Mouse (Mus musculus) liver, embryonic 14.5 days (tissue): Measurements from ENCODE around the gene Qrich1. TPM values are rescaled to one million over a fixed set of nuclear protein-coding genes. Genes with fewer than 3 reads are reported as not detected.

Experiments used
- ATAC-seq: fragments of 200-750 bp; cut with Nextera tagmentation; 2 replicates; pipeline ENCODE4 v1.8.0; 2017; ENCODE audit warnings: moderate number of reproducible peaks, mild to moderate bottlenecking, moderate library complexity; ENCODE audit not compliant: insufficient read depth
- DNase-seq, 3 experiments: peaks; one replicate each; pipeline ENCODE4 v3.0.0-alpha.2; 2012 to 2013; ENCODE audit warnings: low read depth in 3 of 3, low spot score in 3 of 3
- H3K27ac ChIP-seq: fragments of 300-500 bp; sonication (generic); 2 replicates; pipeline ENCODE4 v1.5.1; 2014; ENCODE audit warnings: moderate library complexity, mild to moderate bottlenecking, control low read depth, inconsistent platforms
- H3K27me3 ChIP-seq: fragments of 300-500 bp; sonication (generic); 2 replicates; pipeline ENCODE4 v1.6.1; 2014; ENCODE audit warnings: mild to moderate bottlenecking, low read length, moderate library complexity; ENCODE audit not compliant: control insufficient read depth, insufficient read depth
- H3K36me3 ChIP-seq: fragments of 300-500 bp; sonication (generic); replicated peaks from 2 replicates; pipeline ENCODE4 v1.6.1; 2014; ENCODE audit warnings: low read depth; ENCODE audit not compliant: control insufficient read depth, insufficient read depth
- H3K4me1 ChIP-seq, 2 experiments: fragments of 200-500 bp in 1 of 2; fragments of 300-500 bp in 1 of 2; sonication (generic) in 1 of 2; replicated peaks; 2 replicates each; pipeline ENCODE4 v1.6.1; 2012 to 2014; ENCODE audit warnings: antibody characterized with exemption in 1 of 2, inconsistent platforms in 1 of 2, low read length in 1 of 2; ENCODE audit not compliant: control insufficient read depth in 2 of 2, insufficient read depth in 2 of 2
- H3K4me2 ChIP-seq: fragments of 300-500 bp; sonication (generic); 2 replicates; pipeline ENCODE4 v1.6.1; 2014; ENCODE audit warnings: low read depth, mild to moderate bottlenecking, control low read depth, moderate library complexity
- H3K4me3 ChIP-seq, 2 experiments: fragments of 200-500 bp in 1 of 2; fragments of 300-500 bp in 1 of 2; sonication (generic) in 1 of 2; 2 replicates each; pipeline ENCODE4 v1.5.1; 2012 to 2014; ENCODE audit warnings: low read depth in 2 of 2, low read length in 2 of 2, mild to moderate bottlenecking in 2 of 2, control low read depth in 1 of 2, inconsistent platforms in 1 of 2, moderate library complexity in 1 of 2; ENCODE audit not compliant: insufficient read depth in 1 of 2
- H3K9ac ChIP-seq: fragments of 300-500 bp; sonication (generic); replicated peaks from 2 replicates; pipeline ENCODE4 v1.6.1; 2014; ENCODE audit warnings: mild to moderate bottlenecking, control low read depth, moderate library complexity
- H3K9me3 ChIP-seq: fragments of 300-500 bp; sonication (generic); 2 replicates; pipeline ENCODE4 v1.6.1; 2016; ENCODE audit warnings: low read length, mixed read lengths; ENCODE audit not compliant: control insufficient read depth
- CTCF ChIP-seq: IDR thresholded peaks from 2 replicates; pipeline ENCODE4 v1.5.1; 2016; ENCODE audit warnings: antibody characterized with exemption, low read depth, control low read depth
- EP300 ChIP-seq: IDR thresholded peaks from 2 replicates; pipeline ENCODE4 v1.6.1; 2016; ENCODE audit warnings: antibody characterized with exemption, low read depth
- WGBS: fragments of 180-500 bp; shearing (Covaris S2); extraction: QIAGEN DNeasy Blood & Tissue Kit; methylation state at CpG from one replicate; pipeline ENCODE4 v1.1.7; 2014; ENCODE audit not compliant: insufficient replicate concordance; 5-methylcytosine and 5-hydroxymethylcytosine counted together
- polyA plus RNA-seq, 2 experiments: library from polyadenylated mRNA; depleted of rRNA in 1 of 2; stranded (reverse) in 1 of 2; unstranded in 1 of 2; fragments of >200 nt; fragmentation: Nextera tagmentation in 1 of 2; extraction: Ambion mirVana in 1 of 2; gene quantifications; 2 replicates each; pipeline versions ENCODE4 v1.2.1 to v1.2.3; 2012 to 2014

Qrich1 gene
- polyA plus RNA-seq, 2 experiments, result 39.8 to 40.6 TPM

DNA sequence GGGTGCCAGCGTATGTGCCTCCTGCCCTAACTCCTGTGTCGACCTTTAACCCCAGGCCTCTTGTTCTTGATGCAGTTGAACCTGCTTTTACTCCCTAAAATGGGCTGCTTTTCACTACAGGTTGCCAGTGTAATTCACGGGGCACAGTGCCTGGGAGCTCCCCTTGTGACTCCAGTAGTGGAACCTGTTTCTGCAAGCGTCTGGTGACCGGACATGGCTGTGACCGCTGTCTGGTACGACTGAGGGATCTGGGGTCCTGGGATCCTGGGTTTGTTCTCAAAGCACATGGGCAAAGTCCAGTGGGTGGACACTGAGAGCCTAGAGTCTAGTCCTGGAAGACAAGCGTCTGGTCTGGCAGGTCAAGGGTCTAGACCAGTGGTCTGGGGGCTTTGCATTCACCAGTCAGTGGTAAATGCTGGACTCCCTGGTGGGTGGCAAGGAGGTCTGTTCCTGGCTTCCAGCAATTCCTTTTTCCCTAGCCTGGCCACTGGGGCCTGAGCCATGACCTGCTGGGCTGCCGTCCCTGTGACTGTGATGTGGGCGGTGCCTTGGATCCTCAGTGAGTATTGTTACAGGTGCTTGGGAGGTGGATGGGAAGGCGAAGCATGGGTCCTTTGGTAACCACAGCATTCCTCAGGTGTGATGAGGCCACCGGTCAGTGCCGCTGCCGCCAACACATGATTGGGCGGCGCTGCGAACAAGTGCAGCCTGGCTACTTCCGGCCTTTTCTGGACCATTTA is 33.4 kb upstream of the Qrich1 start:
- 77% methylated on average over 18 of the region's 18 CpGs for WGBS
- ATAC-seq, result no peak
- peaks cover 0 to 6% of the 10 kb centered on the region in 2 experiments; a peak in 1 of 4 replicates for H3K4me1 ChIP-seq
- TF ChIP-seq EP300, result no peak
- no peak for TF ChIP-seq CTCF
- no peaks in the 10 kb centered on the region for H3K36me3 ChIP-seq
- no peaks in the 10 kb centered on the region; the same call in 1 of the 2 replicates for H3K27me3 ChIP-seq
- H3K4me2 ChIP-seq, result no peak overlapping the region
- H3K27ac ChIP-seq, result no peak overlapping the region
- DNase-seq, result no peak
- H3K4me3 ChIP-seq, result no peak overlapping the region
- no peaks in the 10 kb centered on the region for H3K9me3 ChIP-seq
- no peak overlapping the region for H3K9ac ChIP-seq

DNA sequence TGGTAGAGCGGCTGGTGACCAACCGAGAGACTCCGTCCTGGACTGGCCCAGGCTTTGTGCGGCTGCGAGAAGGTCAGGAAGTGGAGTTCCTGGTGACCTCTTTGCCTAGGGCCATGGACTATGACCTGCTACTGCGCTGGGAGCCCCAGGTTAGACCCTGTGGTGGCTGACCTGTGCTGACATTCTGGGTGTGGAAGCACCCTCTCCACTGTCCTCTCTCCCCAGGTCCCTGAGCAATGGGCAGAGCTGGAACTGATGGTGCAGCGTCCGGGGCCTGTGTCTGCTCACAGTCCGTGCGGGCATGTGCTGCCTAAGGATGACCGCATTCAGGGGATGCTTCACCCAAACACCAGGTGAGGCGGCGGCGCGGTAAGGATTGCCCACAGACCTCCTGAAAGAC is 32.6 kb upstream of the Qrich1 start:
- H3K9me3 ChIP-seq, result no peaks in the 10 kb centered on the region
- peaks cover 0 to 5% of the 10 kb centered on the region in 2 experiments; a peak in 1 of 4 replicates for H3K4me1 ChIP-seq
- H3K9ac ChIP-seq, result no peak overlapping the region
- H3K36me3 ChIP-seq, result no peaks in the 10 kb centered on the region
- ATAC-seq (no peak), DNase-seq (no peak)
- no peak overlapping the region for H3K4me3 ChIP-seq
- H3K27ac ChIP-seq, result no peak overlapping the region
- TF ChIP-seq EP300 (no peak), CTCF (no peak)
- no peaks in the 10 kb centered on the region; the same call in 1 of the 2 replicates for H3K27me3 ChIP-seq
- WGBS, result 79% methylated on average over 15 of the region's 15 CpGs
- H3K4me2 ChIP-seq, result no peak overlapping the region

DNA sequence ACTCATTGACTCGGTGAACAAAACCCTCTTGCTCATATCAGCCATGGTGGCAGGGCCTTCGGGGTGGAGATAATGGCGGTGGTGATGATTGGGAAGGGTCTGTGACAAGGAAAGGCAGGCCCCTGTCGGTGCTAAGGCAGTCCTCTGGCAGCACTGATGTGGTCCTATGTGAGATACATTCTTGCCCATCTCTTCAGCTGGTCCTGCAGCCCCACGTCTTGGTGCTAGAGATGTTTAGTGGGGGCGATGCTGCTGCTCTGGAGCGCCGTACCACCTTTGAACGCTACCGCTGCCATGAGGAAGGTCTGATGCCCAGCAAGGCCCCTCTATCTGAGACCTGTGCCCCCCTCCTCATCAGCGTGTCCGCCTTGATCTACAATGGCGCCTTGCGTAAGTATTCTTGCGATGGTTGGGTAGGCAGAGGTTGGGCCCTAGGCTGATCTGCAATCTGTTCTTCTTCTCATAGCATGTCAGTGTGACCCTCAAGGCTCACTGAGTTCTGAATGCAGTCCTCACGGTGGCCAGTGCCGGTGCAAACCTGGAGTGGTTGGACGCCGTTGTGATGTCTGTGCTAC is 31.2 kb upstream of the Qrich1 start:
- Histone ChIP-seq H3K9me3 (no peaks in the 10 kb centered on the region), H3K4me2 (no peak overlapping the region), H3K36me3 (no peaks in the 10 kb centered on the region), H3K27ac (no peak overlapping the region), H3K9ac (no peak overlapping the region), H3K27me3 (no peaks in the 10 kb centered on the region), H3K4me3 (no peak overlapping the region), H3K4me1 (peaks cover 0 to 2% of the 10 kb centered on the region in 2 experiments; a peak in 1 of 4 replicates)
- 80% methylated on average over 19 of the region's 19 CpGs for WGBS
- ATAC-seq, result no peak
- no peak for DNase-seq
- no peak for TF ChIP-seq CTCF
- TF ChIP-seq EP300, result no peak

DNA sequence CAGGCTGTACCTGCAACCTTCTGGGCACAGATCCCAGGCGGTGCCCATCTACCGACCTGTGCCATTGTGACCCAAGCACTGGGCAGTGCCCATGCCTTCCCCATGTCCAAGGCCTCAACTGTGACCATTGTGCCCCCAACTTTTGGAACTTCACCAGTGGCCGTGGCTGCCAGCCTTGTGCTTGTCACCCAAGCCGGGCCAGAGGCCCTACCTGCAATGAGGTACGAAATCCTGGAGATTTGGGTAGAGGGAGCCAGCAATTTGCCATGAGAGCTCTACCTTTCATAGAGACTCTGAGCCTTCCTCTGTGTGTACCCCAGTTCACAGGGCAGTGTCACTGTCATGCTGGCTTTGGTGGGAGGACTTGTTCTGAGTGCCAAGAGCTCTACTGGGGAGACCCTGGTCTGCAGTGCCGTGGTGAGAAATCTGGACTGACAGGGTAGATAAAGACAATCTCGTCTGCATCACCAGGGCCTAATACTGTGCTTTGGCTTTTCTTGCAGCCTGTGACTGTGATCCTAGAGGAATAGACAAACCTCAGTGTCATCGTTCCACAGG is 29.6 kb upstream of the Qrich1 start:
- H3K9ac ChIP-seq, result no peak overlapping the region
- TF ChIP-seq CTCF, result no peak
- ATAC-seq (no peak), DNase-seq (no peak)
- 70% methylated on average over 8 of the region's 8 CpGs for WGBS
- no peak overlapping the region for H3K27ac ChIP-seq
- peaks cover 4% of the 10 kb centered on the region in 2 experiments for H3K4me1 ChIP-seq
- H3K27me3 ChIP-seq, result no peaks in the 10 kb centered on the region
- no peaks in the 10 kb centered on the region for H3K9me3 ChIP-seq
- H3K36me3 ChIP-seq, result no peaks in the 10 kb centered on the region
- no peak overlapping the region for H3K4me3 ChIP-seq
- H3K4me2 ChIP-seq, result no peak overlapping the region

DNA sequence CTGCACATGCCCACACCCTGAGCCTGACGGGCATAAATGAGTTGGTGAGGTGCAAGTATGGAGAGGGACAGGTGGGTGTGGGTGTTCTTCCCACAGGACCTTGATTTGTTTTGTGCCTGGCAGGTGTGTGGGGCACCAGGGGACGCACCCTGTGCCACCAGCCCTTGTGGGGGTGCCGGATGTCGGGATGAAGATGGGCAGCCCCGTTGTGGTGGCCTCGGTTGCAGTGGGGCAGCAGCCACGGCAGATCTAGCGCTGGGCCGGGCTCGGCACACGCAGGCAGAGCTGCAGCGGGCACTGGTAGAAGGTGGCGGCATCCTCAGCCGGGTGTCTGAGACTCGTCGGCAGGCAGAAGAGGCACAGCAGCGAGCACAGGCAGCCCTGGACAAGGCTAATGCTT is 28.2 kb upstream of the Qrich1 start:
- ATAC-seq, result no peak
- H3K4me3 ChIP-seq, result no peak overlapping the region

More for the DNA sequence above, 28.2 kb upstream of the Qrich1 start:
- 84% methylated on average over 17 of the region's 17 CpGs for WGBS
- TF ChIP-seq EP300 (no peak), CTCF (no peak)
- no peaks in the 10 kb centered on the region for H3K27me3 ChIP-seq
- no peaks in the 10 kb centered on the region for H3K9me3 ChIP-seq
- no peak overlapping the region for H3K9ac ChIP-seq
- peaks cover 11% of the 10 kb centered on the region for H3K36me3 ChIP-seq
- no peak overlapping the region for H3K27ac ChIP-seq
- peaks cover 7 to 8% of the 10 kb centered on the region in 2 experiments for H3K4me1 ChIP-seq
- H3K4me2 ChIP-seq, result no peak overlapping the region
- DNase-seq, result no peak
